Mouse (Mus musculus): ENCODE data around the gene Map3k5.

GRCm38 (mm10) chr10:20184326-20184725 is 250.1 kb downstream of the Map3k5 start:
- TF ChIP-seq CTCF (conservative IDR thresholded peaks at IDR 0.05; ENCODE audit: low read length) (no peak), NANOG (IDR thresholded peaks at IDR 0.05; ENCODE audit: borderline replicate concordance, low read length) (no peak)
